Mouse (Mus musculus) lung, postnatal 0 days (tissue): ENCODE measurements around the gene Gsx1.

Experiments
- CTCF ChIP-seq: IDR thresholded peaks from 2 replicates; pipeline ENCODE4 v1.5.1; 2016; ENCODE audit warnings: antibody characterized with exemption, mild to moderate bottlenecking
- EP300 ChIP-seq: IDR thresholded peaks from 2 replicates; pipeline ENCODE4 v1.6.1; 2016; ENCODE audit warnings: antibody characterized with exemption, mild to moderate bottlenecking, control low read depth

GRCm38 (mm10) chr5:147159320-147159719 is 29.2 kb upstream of the Gsx1 start:
- no peak for TF ChIP-seq CTCF
- TF ChIP-seq EP300, result no peak
